Mouse (Mus musculus): ENCODE results near the gene Dnah5. TPM values are rescaled to one million over a fixed set of nuclear protein-coding genes. Genes with fewer than 3 reads are reported as not detected.
A peak's percentile ranks its signal among the peaks of the same experiment; 100 is the strongest.

Dnah5 gene
- polyA plus RNA-seq, 1 experiment from 2014 or later, result 0.01 TPM

DNA sequence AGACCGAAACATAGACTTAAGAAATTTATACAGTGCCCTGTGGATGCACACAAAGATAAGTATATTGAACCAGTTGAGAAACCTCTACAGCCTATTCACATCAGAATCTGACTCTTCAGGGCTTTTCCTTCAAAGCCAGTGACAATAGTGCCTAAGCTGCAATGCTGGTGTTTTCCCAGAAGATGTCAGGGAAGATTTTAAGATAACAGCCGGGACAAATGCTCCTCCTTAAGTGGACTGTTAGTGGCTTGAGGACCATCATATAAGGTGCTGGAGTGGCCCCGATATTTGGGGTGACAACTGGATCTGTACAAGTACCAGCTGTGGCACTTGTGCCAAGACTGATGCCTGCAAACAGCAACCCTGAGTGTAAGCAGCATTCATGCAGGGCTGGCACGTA, 4.9 kb upstream of the Dnah5 start:
- no peaks in the 10 kb centered on the region for H3K4me1 ChIP-seq (ENCODE audit: insufficient read depth)
- no peaks in the 10 kb centered on the region for H3K9me3 ChIP-seq (ENCODE audit: low read depth, low read length)
- ATAC-seq (ENCODE audit: insufficient read depth), result no peak
- no peak overlapping the region for H3K4me3 ChIP-seq (ENCODE audit: low read depth, low read length)
- no peak overlapping the region for H3K27ac ChIP-seq (ENCODE audit: low read depth)
- H3K4me2 ChIP-seq, result no peak overlapping the region
- TF ChIP-seq CTCF (IDR thresholded peaks at IDR 0.05; ENCODE audit: low read depth), result no peak
- WGBS, result 49% methylated on average over 4 of the region's 4 CpGs
- DNase-seq, result no peak
- H3K9ac ChIP-seq, result no peak overlapping the region
- H3K27me3 ChIP-seq (ENCODE audit: insufficient read depth, low read length), result no peaks in the 10 kb centered on the region
- H3K36me3 ChIP-seq (ENCODE audit: insufficient read depth), result no peaks in the 10 kb centered on the region

DNA sequence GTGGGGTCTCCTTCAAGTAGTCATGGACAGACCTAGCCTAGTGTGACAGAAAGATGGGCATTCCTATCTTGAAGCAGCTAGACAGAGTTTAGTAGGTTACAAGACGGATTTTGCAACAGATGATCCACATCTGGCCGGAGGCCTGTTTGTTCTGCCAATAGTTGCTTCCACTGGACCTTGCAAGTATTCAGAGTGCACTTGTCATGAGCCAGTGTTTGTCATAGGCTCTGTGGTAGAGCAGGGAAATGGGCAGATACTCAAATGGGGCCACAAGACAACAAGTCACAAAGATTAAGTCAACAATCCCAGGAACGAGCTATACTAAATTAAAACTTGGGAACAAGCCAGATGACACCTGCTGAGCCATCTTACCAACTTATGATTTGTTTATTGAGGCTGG, 1.1 kb downstream of the Dnah5 start:
- Histone ChIP-seq H3K9me3 (ENCODE audit: low read depth, low read length) (no peaks in the 10 kb centered on the region), H3K4me3 (ENCODE audit: low read depth, low read length) (no peak overlapping the region), H3K9ac (no peak overlapping the region), H3K4me1 (ENCODE audit: insufficient read depth) (no peaks in the 10 kb centered on the region), H3K36me3 (ENCODE audit: insufficient read depth) (no peaks in the 10 kb centered on the region), H3K27me3 (ENCODE audit: insufficient read depth, low read length) (no peaks in the 10 kb centered on the region), H3K4me2 (no peak overlapping the region), H3K27ac (ENCODE audit: low read depth) (no peak overlapping the region)
- DNase-seq (no peak), ATAC-seq (ENCODE audit: insufficient read depth) (no peak)
- WGBS, result 68% methylated on average over 3 of the region's 3 CpGs
- no peak for TF ChIP-seq CTCF (IDR thresholded peaks at IDR 0.05; ENCODE audit: low read depth)

DNA sequence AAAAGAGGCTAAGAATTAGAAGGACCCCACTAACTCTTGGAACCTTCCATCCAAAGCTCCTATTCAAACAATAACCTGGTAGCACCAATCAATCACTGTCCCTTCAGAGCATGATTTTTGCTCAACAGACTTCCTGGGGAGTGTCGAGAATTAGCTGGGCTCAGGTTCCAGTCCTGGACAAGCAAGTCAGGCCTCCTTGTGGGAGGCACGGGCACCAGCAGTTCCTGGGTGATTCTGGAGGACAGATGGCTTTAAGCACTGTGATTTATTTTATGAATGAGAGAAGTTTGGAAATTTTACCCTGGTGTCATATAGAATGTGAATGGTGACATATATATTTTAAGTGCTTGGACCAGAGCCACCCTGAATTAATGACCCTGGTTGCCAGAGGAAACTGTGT, 4.0 kb downstream of the Dnah5 start:
- TF ChIP-seq CTCF (IDR thresholded peaks at IDR 0.05; ENCODE audit: low read depth), result no peak
- H3K27me3 ChIP-seq (ENCODE audit: insufficient read depth, low read length), result no peaks in the 10 kb centered on the region
- DNase-seq, result no peak
- H3K27ac ChIP-seq (ENCODE audit: low read depth), result no peak overlapping the region
- no peaks in the 10 kb centered on the region for H3K4me1 ChIP-seq (ENCODE audit: insufficient read depth)
- no peak overlapping the region for H3K4me2 ChIP-seq
- H3K9ac ChIP-seq, result no peak overlapping the region
- H3K9me3 ChIP-seq (ENCODE audit: low read depth, low read length), result no peaks in the 10 kb centered on the region
- no peak for ATAC-seq (ENCODE audit: insufficient read depth)
- 17% methylated on average over 2 of the region's 2 CpGs for WGBS
- no peaks in the 10 kb centered on the region for H3K36me3 ChIP-seq (ENCODE audit: insufficient read depth)
- H3K4me3 ChIP-seq (ENCODE audit: low read depth, low read length), result no peak overlapping the region

DNA sequence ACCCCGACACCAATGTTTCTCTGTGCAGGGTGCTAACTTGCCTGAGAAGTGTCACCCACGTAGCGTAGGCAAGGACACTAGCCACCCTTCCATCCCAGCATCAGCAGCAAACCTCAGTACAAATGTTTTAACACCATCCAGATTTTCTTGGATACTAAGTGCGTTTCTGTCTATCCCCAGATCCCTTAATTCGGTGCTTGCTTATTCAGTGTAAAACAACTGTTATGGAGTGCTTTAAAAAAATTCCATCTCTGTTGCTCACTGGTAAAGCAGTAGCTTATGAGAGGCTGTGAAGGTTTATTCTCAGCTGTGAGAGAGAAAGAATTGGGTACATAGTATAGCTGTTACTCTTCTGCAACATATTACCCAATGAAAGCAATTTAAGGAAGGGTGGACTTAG, 9.5 kb downstream of the Dnah5 start:
- no peak overlapping the region for H3K9ac ChIP-seq
- H3K9me3 ChIP-seq (ENCODE audit: low read depth, low read length), result no peaks in the 10 kb centered on the region
- H3K27ac ChIP-seq (ENCODE audit: low read depth), result no peak overlapping the region
- DNase-seq (no peak), ATAC-seq (ENCODE audit: insufficient read depth) (no peak)
- no peak overlapping the region for H3K4me3 ChIP-seq (ENCODE audit: low read depth, low read length)
- H3K4me1 ChIP-seq (ENCODE audit: insufficient read depth), result no peaks in the 10 kb centered on the region; the same call in 1 of the 2 replicates
- no peaks in the 10 kb centered on the region for H3K27me3 ChIP-seq (ENCODE audit: insufficient read depth, low read length)
- WGBS, result 82% methylated on average over 5 of the region's 5 CpGs
- no peak for TF ChIP-seq CTCF (IDR thresholded peaks at IDR 0.05; ENCODE audit: low read depth)
- H3K36me3 ChIP-seq (ENCODE audit: insufficient read depth), result no peaks in the 10 kb centered on the region
- no peak overlapping the region for H3K4me2 ChIP-seq

DNA sequence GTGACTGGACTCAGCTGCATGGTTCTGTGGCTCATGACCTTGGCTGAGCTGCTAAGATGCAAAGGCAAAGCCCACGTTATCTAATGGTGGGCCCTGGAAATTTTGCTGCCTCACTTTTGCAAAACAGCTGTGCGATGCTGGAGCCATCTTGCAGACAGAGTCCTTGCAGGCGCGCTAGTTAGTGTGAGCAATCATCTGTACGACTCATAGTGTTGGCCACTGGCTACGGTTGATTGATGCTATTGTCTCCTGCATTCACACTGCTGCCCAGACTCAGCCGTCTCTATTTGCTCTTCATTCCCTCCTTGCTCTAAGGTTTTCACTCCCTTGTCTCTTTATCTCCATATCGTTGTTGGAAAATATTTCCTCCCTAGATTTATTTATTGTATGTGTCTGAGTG, 12.8 kb downstream of the Dnah5 start:
- H3K9me3 ChIP-seq (ENCODE audit: low read depth, low read length), result no peaks in the 10 kb centered on the region
- 29% methylated on average over 8 of the region's 8 CpGs for WGBS
- peak; percentile 22 for DNase-seq
- no peaks in the 10 kb centered on the region for H3K27me3 ChIP-seq (ENCODE audit: insufficient read depth, low read length)
- no peak overlapping the region for H3K4me2 ChIP-seq
- H3K4me1 ChIP-seq (ENCODE audit: insufficient read depth), result no peaks in the 10 kb centered on the region; the same call in 1 of the 2 replicates
- TF ChIP-seq CTCF (IDR thresholded peaks at IDR 0.05; ENCODE audit: low read depth), result no peak
- no peak overlapping the region for H3K9ac ChIP-seq
- H3K4me3 ChIP-seq (ENCODE audit: low read depth, low read length), result no peak overlapping the region
- H3K27ac ChIP-seq (ENCODE audit: low read depth), result no peak overlapping the region
- peak; percentile 35; the same call in 1 of the 2 replicates for ATAC-seq (ENCODE audit: insufficient read depth)
- no peaks in the 10 kb centered on the region for H3K36me3 ChIP-seq (ENCODE audit: insufficient read depth)

DNA sequence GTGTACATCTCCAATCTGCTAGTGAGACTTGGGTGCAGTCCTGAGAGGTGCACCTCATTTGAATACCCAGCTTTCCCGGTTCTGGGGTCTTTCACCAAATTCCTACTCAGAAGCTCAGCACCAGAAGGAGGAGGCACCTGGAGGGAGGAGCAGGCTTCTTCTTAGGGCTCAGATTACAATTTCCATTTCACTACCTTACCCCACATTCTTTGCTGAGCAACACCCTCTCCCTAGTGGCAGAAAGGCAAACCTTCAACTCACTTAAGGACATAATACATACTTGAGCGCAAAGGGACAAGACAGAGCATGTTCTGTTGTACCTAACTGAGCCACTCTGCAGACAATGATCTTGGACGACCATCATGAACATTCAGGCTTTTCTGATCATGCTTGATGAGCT, 23.8 kb downstream of the Dnah5 start:
- Histone ChIP-seq H3K27me3 (ENCODE audit: insufficient read depth, low read length) (no peaks in the 10 kb centered on the region), H3K4me3 (ENCODE audit: low read depth, low read length) (no peak overlapping the region), H3K36me3 (ENCODE audit: insufficient read depth) (no peaks in the 10 kb centered on the region), H3K9me3 (ENCODE audit: low read depth, low read length) (no peaks in the 10 kb centered on the region), H3K9ac (no peak overlapping the region), H3K27ac (ENCODE audit: low read depth) (no peak overlapping the region), H3K4me1 (ENCODE audit: insufficient read depth) (no peaks in the 10 kb centered on the region), H3K4me2 (no peak overlapping the region)
- ATAC-seq (ENCODE audit: insufficient read depth) (no peak), DNase-seq (no peak)
- 48% methylated on average over 3 of the region's 3 CpGs for WGBS
- no peak for TF ChIP-seq CTCF (IDR thresholded peaks at IDR 0.05; ENCODE audit: low read depth)

DNA sequence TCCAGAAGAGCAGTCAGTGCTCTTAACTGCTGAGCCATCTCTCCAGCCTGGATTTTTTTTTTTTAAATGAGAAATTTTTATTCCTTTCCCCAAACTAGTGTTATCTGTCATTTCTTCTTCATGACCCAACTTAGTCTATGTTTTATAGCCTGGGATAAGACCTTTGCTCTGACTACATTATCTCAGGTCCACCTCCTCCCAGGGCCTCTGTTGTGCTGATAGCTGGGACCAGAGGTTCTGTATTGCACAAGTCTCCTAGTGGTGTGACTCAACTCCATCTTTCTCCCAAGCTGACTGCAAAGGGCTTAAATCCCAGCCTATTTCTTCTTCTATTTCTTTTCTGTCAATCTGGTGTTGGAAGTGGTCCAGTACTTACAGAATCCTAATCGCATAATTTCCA, 56.7 kb downstream of the Dnah5 start:
- Histone ChIP-seq H3K4me2 (no peak overlapping the region), H3K9ac (no peak overlapping the region), H3K27ac (ENCODE audit: low read depth) (no peak overlapping the region), H3K9me3 (ENCODE audit: low read depth, low read length) (no peaks in the 10 kb centered on the region), H3K36me3 (ENCODE audit: insufficient read depth) (no peaks in the 10 kb centered on the region), H3K4me3 (ENCODE audit: low read depth, low read length) (no peak overlapping the region), H3K27me3 (ENCODE audit: insufficient read depth, low read length) (no peaks in the 10 kb centered on the region), H3K4me1 (ENCODE audit: insufficient read depth) (no peaks in the 10 kb centered on the region)
- ATAC-seq (ENCODE audit: insufficient read depth), result no peak
- WGBS, result 79% methylated on average over 1 of the region's 1 CpGs
- no peak for DNase-seq
- TF ChIP-seq CTCF (IDR thresholded peaks at IDR 0.05; ENCODE audit: low read depth), result no peak

DNA sequence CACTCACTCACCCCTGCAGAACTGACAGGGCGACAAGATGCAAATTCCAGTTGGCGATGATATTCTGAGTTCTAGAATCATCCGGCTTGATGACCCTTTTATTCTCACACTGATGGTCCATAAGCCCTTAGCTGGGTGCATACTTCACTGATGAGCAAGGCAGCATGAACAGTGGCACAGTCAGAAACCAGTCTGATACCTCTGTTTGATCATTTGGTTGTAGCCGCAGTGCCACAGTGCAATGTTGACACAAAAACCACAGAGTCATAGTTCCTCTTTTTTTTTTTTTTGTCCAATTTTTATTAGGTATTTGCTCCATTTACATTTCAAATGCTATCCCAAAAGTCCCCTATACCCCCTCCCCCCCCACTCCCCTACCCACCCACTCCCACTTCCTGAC, 95.9 kb downstream of the Dnah5 start:
- TF ChIP-seq CTCF (IDR thresholded peaks at IDR 0.05; ENCODE audit: low read depth), result no peak
- no peaks in the 10 kb centered on the region for H3K27me3 ChIP-seq (ENCODE audit: insufficient read depth, low read length)
- no peaks in the 10 kb centered on the region for H3K4me1 ChIP-seq (ENCODE audit: insufficient read depth)
- H3K36me3 ChIP-seq (ENCODE audit: insufficient read depth), result no peaks in the 10 kb centered on the region
- no peak overlapping the region for H3K4me2 ChIP-seq
- no peak overlapping the region for H3K27ac ChIP-seq (ENCODE audit: low read depth)
- DNase-seq, result no peak
- no peak overlapping the region for H3K9ac ChIP-seq
- H3K9me3 ChIP-seq (ENCODE audit: low read depth, low read length), result no peaks in the 10 kb centered on the region
- 83% methylated on average over 4 of the region's 4 CpGs for WGBS
- no peak for ATAC-seq (ENCODE audit: insufficient read depth)
- H3K4me3 ChIP-seq (ENCODE audit: low read depth, low read length), result no peak overlapping the region
